Mouse (Mus musculus) layer of hippocampus, adult 9-11 months (tissue): ENCODE measurements around the gene Ptcra.

ENCODE experiments used
- DNase-seq: peaks from one replicate; pipeline ENCODE4 v3.0.0; 2022

Gene Ptcra

DNA sequence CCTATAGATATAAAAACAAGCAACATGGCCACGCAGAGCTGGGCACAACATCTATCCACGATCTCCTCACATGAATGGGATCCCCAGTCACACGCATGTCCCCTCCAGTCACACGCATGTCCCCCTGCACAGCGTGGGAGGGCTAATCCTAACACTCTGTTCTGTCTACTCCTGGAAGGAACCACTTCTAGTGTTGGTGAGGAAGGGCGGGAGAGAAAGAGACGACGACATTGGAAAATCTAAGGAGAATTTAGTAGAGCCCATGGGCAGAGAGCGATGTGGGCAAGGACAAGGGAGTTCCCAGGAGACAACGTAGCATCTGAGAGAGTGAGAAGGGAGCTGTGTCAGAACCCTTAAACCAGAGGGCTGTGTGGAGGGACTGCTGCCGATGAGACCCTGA lies 7.0 kb upstream of the Ptcra start:
- no peak for DNase-seq

- DNase-seq = no peak
These were observed 4.4 kb upstream of the Ptcra start for GRCm38 (mm10) chr17:46767868-46768267.

DNA sequence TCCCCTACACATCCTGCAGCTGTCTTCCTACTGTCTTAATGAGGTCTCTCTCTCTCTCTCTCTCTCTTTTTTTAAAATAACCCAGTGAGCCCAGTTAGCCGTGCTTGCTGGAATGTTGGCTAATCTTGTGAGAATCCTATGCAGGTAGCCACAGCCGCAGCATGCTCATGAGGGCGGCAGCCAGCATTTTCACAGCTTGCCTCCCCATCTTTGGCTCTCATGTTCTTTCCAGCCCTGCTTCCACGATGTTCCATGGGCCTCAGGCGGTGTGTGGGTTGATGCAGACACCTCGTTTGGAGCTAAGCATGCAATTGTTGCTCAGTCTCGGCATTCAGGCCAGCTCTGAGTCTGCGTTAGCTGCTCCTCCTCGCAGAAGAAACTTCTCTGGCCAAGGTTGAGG lies 1.4 kb upstream of the Ptcra start:
- DNase-seq = peak; percentile 69

DNA sequence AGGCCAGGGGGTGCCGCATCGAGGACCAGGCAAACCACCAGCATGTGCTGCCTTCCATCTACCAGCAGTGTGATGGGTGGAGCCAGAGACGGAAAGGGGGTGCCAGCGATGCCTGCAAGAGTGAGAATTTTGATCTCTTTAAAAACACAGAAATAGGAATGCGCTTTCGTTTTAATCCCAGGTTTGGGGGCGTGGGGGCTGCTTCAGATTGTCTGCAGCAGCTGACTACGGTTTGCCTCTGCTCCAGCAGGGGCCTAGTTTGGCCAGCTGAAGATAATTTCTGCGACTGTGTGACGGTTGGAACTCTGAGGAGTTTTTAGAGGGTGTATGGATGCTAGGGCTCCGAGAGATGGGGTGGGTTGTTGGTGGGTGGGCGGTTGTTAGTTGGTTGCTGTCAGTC lies 4.8 kb downstream of the Ptcra start:
- no peak for DNase-seq

- DNase-seq = peak; percentile 99
These were observed 11.5 kb downstream of the Ptcra start, which contains the start of gene Cnpy3 for GRCm38 (mm10) chr17:46751794-46752556. Gene Cnpy3, minus strand, starts transcription at chr17:46752214.

- DNase-seq = peak; percentile 87
These were observed 12.3 kb downstream of the Ptcra start for GRCm38 (mm10) chr17:46751056-46751793.

- DNase-seq = no peak
These were observed 12.9 kb downstream of the Ptcra start for GRCm38 (mm10) chr17:46750580-46750979.

DNA sequence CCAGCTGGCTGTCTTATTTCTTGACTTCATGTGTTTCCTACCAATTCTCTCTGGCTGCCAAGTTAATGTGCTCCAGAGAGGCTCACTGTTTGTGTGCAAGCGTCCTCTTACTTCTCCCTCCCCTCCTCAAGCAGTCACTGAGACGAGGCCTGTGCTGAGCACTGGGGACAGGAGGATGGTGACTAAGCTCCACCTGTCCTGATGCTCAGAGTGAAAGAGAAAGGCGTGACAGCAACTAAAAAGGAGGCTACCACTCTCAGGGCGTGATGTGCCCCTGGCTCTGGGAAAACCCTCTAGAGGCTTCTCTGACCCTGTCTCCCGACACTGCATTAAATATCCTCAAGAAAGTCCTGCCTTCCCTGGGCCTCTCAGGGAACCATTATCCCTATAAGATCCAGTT lies 14.2 kb downstream of the Ptcra start:
- no peak for DNase-seq

DNA sequence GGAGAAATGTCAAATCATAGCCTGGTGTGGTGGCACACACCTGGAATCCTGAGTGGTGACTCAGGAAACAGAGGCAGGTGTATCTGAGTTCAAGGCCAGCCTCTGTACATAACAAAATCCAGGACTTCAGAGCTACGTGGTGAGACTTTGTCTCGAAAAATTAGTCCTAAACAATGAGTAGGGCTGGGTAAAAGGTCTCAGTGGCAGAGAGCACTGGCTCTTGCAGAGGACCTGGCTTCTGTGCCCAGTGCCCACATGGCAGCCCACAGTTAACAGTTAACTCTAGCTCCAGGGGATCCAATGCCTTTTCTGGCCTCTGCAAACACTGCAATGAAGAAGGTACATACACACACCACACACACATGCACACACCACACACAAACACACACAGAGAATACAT lies 15.7 kb downstream of the Ptcra start:
- DNase-seq = no peak

DNA sequence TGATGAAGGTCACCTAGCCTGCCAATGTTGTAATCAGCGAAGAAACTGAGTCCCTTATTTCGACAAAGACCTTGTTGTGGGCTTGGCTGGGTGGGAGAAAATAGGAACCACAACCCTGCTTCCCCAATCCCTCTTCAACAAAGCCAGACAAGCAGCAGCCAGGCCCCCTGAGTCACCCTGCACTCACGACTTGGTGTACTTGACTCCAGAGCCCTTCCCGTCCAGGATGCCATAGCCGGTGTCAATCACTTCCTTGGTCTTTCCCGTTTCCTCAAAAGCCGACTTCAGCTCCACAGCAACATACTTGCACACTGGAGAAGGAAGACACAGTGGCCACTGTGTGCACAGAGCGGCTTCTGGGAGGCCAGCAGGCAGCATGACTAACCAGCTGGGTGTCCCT lies 16.3 kb downstream of the Ptcra start:
- no peak for DNase-seq

DNA sequence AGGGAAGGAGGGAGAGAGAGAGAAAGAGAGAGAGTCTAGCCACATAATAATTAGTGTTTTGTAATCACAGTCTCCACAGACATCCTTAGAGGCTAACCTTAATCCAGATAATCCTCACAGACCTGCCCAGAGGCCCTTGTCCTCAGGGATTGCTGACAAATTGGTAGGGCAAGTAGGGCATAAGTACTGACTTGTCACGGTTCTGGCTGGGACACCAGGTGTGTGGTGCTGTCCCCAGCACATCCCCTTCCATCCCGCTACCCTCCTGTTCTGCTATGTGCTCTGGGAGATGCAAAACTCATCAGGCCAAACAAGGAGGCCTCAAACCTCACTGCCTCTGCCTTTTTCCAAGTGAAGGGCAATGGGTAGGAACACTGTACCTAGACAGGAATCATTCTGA lies 18.0 kb downstream of the Ptcra start:
- no peak for DNase-seq

DNA sequence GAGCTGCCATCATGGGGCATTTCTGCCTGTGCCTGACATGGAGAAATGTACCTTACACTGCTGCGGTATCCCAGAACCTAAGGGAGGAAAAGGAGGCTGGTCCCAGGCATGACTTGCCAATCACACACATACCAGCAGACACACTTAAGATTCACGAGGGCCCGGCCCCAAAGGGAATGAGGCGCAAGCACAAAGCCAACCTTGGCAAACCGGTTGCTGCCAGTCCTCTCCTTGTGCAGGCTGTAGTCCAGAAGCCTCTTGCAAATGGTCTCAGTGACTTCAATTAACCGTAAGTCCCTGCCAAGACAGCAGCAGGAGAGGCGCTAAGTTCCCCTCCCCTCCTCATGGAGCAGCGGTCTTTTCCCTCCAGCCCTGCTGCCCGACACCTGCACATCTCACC lies 20.5 kb downstream of the Ptcra start:
- no peak for DNase-seq

- no peak for DNase-seq
These were observed 22.2 kb downstream of the Ptcra start for GRCm38 (mm10) chr17:46741305-46741704.

DNA sequence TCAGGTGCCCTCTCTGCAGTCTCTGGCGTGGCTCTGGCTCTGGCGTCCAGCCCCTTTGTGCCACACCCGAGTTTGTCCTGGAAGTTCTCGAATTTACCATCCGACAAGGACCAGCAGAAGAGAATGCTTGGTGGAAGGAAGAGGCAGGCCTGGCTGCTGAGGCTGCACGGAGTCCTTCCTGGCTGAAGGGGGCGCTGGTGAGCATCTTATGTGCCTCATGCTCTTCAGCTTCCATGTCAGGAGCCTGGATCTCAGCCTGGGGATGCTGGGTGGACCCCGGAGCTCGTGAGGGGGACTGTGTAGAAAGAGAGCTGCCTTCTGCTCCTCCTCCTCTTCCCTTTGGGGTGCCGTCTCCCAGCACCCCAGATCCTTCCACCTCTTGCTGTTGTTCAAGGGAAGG lies 27.4 kb downstream of the Ptcra start:
- no peak for DNase-seq

GRCm38 (mm10) chr17:46735287-46735686 lies 28.2 kb downstream of the Ptcra start:
- DNase-seq = no peak

DNA sequence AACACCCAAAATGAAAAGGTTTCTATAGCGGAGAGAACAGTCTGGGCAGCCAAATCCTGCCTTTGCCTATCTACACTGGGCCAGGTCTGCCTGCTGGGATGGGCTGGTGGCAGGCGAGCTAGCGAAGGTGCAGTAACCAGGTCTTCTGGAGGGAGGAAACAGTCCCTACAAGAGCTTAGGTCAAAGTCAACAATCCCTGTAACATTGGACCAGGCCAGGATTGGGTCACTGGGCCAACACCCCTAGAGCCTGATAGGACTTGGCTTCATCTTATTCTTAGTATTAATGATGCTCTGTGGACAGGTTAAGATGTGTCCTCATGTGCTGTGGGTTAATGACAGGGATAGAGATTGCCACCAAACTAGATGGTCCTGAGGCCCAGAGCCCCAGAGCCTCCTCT lies 29.5 kb downstream of the Ptcra start:
- DNase-seq = no peak

GRCm38 (mm10) chr17:46728904-46729318 lies 34.6 kb downstream of the Ptcra start, which contains the start of gene Gnmt:
Gene Gnmt, minus strand, starts transcription at chr17:46729168.
- no peak for DNase-seq

DNA sequence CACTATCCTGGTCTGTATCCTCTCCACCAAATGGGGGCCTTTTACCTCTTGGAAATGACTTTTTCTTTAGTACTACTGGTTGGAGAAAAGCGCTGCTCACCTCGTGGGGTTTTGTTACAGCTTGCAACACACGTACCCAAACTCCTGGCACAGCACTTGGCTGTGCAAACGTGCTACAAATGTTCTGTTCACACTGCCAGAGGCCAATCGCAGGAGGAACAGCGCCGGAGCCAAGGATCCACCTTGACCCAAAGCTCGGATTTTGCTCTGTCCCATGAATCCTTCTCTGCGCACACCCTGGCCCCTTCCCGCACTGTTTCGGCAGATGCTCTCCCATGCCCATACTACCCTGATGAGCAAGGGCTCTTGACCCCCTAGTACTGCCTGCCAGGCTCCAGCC lies 35.0 kb downstream of the Ptcra start:
- no peak for DNase-seq

DNA sequence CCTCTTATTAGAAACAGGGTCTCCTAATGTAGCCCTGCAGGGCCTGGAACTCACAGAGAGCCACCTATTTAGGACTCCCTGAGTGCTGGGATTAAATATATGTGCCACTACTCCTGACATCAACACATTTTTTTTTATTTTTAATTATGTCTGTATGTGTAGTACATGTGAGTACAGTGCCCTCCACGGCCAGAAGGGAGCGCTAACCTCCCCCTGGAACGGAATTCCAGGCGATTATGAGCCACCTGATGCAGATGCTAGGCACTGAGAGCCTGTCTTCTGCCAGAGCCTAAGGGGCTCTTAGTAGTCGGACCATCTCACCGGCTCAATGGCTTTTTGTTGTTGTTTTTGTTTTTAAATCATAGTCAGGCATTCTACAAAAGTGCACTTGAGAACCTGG lies 35.5 kb downstream of the Ptcra start:
- no peak for DNase-seq

DNA sequence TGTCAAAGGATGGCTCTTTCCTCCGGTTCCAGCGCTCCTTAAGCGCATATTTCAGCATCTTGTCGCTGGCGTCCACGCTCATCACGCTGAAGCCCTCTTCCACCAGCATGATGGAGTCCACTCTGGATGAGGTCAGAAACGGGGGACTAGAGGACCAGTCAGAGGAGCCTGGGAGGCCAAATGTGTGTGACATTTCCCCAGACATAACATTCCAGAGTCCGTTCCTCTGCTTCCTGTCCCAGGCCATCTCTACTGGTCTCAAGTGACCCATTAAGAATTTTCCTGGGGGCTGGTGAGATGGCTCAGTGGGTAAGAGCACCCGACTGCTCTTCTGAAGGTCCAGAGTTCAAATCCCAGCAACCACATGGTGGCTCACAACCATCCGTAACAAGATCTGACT lies 36.2 kb downstream of the Ptcra start:
- DNase-seq = no peak

- DNase-seq = no peak
These were observed 37.5 kb downstream of the Ptcra start for GRCm38 (mm10) chr17:46725731-46726645.

DNA sequence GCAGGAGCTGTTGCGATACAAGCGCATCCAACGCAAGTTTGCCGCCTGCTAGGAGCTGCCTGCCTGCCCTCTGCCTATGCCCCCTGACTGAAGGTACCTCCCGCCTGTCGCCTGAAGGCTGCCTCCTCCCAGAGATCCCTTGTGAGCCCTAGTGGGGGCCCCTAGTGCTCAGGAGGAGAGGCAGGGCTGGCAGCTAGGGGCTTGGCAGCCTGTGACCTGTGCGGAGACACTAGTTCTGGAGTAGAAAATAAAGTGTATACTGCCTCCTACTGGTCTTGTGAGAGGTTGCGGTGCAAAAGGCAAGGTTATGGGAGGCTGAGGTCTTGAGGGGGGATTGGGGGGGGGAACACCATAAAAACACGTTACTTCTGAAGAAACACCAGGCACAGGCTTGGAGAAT lies 38.2 kb downstream of the Ptcra start:
- no peak for DNase-seq

- no peak for DNase-seq
These were observed 38.9 kb downstream of the Ptcra start for GRCm38 (mm10) chr17:46724477-46725084.
